15 mouse cellular contexts compared by ENCODE assay signal in the genomic region with DNA sequence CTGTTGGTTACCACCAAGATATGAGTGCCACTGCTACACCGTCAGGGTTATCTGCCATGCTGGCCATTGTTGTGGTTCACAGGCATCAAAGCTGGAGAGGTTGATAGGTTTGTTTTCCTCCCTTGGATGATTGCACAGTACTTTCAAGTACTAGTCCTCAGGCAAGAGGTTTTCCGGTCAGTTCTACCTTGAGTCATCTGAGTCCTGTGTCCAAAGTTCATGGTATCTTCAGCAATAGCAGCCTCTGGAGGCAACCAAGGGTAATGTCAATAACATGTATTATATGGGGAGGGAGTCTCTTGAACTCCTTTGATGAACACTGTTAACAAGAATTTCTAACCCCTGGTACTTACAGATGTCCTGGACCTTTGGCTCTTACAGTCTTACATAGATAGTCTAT.
"Had no signal": no experiment of that assay in that cellular context is flagged by ENCODE, and none has a peak within 500 bp of the region (broad histone marks: within the 10 kb centered on the region; RNA-seq: fewer than 3 reads in every experiment).

No protein-coding gene starts in this region.

- H3K4me3 ChIP-seq: left cerebral cortex, adult 2 months; limb, embryonic 10.5 days; liver, embryonic 13.5 days; lung, embryonic 15.5 days; myocyte; neural tube, embryonic 15.5 days had no signal

- H3K4me2 ChIP-seq: liver, embryonic 13.5 days; lung, embryonic 15.5 days; neural tube, embryonic 15.5 days had no signal

- H3K27ac ChIP-seq: left cerebral cortex, adult 2 months; limb, embryonic 10.5 days; liver, embryonic 13.5 days; lung, embryonic 15.5 days; neural tube, embryonic 15.5 days had no signal

- H3K36me3 ChIP-seq: limb, embryonic 10.5 days; liver, embryonic 13.5 days; lung, embryonic 15.5 days; neural tube, embryonic 15.5 days had no signal

- H3K9ac ChIP-seq: liver, embryonic 13.5 days; liver, postnatal 0 days; lung, embryonic 15.5 days; neural tube, embryonic 15.5 days had no signal

- H3K9me3 ChIP-seq: limb, embryonic 10.5 days; liver, embryonic 13.5 days had no signal

- H3K4me1 ChIP-seq: liver, embryonic 13.5 days; neural tube, embryonic 15.5 days had no signal

- H3K27me3 ChIP-seq: liver, embryonic 13.5 days; lung, embryonic 15.5 days; neural tube, embryonic 15.5 days had no signal

- DNase-seq: kidney, adult 8-10 months; kidney, postnatal 14 days; liver, embryonic 13.5 days; liver, postnatal 0 days; lung, postnatal 36 days; midbrain, embryonic 14.5 days; right cerebral cortex, adult 18-20 months; right cerebral cortex, postnatal 25 days; thymus, postnatal 14 days had no signal

- ATAC-seq: inflammation-experienced regulatory T-cells, adult 6 months; liver, postnatal 0 days had no signal
